Mouse (Mus musculus): ENCODE data around the gene Cd93. TPM values are rescaled to one million over a fixed set of nuclear protein-coding genes. Genes with fewer than 3 reads are reported as not detected.

Gene Cd93
- total RNA-seq, 4 experiments from 2014 or later: 30.6 to 48.2 (median 40.0) TPM

DNA sequence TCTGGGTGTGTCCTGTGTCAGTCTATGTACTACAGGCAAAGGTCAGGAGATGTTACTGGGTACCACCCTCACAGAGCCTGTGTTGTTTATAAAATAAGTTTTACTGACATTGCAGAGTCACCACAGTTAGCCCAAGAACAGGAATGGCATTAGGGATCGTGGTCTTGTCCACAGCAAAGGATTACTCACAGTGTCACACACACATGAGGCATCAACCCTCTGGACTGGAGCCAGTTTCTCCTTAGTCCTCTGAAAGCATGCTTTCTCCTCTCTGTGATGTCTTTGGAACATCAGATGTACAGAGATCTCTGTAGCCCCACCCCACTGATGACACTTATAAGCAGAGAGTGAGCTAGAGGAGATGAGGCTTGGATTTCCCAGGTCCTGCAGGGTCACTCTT is 41.1 kb downstream of the Cd93 start:
- DNase-seq (ENCODE audit: low spot score): no peak

- no peak for DNase-seq (ENCODE audit: low spot score)
Measured at GRCm38 (mm10) chr2:148398901-148399685, 44.3 kb downstream of the Cd93 start.

GRCm38 (mm10) chr2:148397784-148398100 is 45.6 kb downstream of the Cd93 start:
- DNase-seq (ENCODE audit: low spot score): peak; percentile 68

DNA sequence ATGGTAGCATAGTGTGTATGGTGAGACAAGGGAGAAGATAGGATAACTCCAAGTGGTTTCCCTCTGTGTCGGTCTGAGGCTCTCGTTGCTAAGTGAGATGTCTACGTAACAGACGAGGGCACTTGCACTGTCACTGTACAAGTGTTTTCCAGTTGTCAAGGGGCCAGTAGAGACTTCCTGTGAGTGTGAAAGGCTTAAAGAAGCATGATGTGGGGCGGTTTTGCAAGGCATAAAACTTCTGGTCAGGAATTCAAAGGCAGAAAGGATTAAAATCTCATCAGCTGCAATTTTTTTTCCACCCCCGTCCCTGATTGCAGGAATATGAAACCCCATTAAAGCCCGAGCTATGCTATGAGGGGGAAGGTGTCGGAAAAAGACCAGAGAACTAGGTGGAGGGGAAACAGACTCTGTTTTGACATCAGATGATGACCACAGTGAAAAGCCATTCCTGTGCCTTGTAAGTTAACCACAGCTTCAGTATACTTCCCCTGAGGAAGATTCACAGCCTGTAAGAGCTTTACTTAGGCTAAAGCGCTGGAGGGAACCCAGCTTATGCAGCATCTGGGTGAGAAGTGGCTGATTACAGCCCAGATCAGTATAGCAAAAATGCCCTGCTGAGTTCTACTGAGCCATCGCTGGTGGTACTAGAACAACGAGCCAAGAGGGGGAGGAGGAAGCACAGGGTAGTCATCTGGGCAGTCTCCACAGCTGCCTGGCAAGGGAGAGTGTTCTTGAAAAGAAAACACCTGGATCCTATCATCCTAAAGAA is 46.2 kb downstream of the Cd93 start:
- no peak for DNase-seq (ENCODE audit: low spot score)

DNA sequence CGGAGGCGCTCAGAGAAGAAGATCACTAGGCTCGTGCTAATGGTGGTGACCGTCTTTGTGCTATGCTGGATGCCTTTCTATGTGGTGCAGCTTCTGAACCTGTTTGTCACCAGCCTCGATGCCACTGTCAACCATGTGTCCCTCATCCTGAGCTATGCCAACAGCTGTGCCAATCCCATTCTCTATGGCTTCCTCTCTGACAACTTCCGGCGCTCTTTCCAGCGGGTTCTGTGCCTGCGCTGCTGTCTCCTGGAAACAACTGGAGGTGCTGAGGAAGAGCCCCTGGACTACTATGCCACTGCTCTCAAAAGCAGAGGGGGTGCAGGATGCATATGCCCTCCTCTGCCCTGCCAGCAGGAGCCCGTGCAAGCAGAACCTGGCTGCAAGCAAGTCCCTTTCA is 47.2 kb downstream of the Cd93 start:
- DNase-seq (ENCODE audit: low spot score): no peak

GRCm38 (mm10) chr2:148395131-148396051 is 48.0 kb downstream of the Cd93 start, which contains the start of gene Sstr4:
Sstr4 (plus strand) TSS chr2:148395344.
- DNase-seq (ENCODE audit: low spot score): no peak

DNA sequence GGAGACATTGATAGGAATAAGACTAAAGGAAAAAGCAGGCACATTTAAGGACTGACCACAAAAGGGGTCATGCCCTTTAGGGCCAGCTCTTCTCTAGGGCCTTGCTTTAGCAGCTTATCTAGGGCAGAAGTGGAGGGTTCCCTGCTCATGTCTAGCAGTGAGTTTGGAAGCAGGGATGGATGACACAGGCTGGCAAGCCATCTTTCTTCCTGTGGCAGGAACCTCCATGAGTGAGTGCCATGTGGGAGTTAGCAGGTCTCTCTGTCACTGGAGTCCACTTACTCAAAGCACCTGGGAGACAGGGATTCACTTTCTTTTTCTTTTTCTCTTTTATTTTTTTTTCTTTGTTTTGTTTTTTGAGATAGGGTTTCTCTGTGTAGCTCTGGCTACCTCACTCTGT is 49.5 kb downstream of the Cd93 start:
- no peak for DNase-seq (ENCODE audit: low spot score)

DNA sequence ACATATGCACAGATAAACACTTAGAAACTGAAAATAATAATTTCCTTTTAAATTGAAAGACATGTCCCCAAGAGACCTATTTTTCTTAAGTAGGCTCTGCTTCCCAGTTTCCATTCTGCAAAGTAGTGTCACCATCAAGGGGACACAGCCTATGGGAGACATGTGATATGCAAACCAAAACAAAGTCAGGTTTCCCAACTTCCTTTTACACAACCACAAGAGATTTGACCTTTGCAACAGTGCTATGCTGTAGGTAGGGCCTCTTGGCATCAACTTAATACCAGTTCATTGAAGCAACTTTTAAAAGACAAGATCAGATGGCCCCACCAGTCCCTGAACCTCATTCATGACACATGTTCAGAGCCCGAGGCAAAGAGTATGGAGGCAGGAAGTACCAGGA is 50.2 kb downstream of the Cd93 start:
- no peak for DNase-seq (ENCODE audit: low spot score)

DNA sequence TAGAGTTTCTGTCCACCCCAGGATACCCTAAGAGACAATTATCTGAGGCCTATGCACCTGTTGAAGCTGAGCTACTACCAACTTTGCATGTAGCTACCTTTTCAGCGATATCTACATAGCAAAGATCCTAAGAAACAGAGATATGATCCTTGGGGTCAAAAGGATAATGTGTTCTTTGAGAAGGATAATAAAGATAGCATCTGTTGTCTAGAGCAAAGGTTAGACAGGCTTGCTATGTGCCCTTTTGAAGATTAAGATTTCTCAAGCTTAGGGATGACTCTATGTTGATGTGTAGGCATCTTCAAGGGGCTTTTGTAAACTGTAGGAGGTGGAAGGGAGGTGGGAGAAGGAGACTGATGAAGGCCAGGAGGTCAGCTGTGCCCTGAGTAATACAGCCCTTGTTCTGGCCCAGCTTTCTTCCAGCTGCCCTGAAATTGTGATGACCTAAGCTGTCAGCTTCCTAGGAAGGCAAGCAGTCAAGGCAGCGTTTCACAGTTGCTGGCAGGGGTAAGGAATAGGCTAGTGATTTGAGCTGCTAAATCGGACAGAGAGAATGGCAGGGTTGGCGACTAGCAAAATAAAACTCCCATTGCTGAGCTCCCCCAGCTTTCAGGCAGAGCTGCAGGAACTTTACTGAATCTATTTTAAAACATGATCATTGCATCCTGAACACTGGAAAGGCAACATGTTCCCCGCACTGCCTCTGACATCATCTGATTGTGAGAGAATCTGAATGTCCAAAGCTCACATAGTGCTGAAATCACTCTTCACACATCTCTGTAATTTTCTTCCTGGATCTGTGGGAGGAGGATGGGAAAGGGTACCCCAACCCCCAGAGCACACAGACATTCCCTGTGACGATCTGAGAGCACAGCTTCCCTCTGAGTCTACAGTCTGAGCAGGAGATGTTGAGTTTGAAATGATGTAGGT is 55.4 kb downstream of the Cd93 start:
- no peak for DNase-seq (ENCODE audit: low spot score)

DNA sequence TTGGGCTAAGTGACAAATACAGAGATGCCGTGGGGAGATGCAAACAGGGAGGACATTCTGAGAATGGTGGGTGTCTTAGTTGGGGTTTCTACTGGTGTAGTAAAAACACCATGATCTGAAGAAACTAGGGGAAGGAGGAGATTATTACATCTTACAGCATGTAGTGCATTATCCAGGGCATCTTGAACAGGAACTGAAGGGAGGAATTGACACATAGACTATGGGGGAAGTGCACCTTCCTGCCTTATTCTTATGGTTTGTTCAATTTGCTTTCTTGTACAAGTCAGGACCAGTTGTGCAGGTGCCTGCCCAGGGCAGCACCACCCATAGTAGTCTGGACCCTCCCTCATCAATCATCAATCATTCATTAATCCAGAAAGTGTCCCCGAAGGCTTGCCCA is 56.4 kb downstream of the Cd93 start:
- DNase-seq (ENCODE audit: low spot score): no peak

Other genes with a start within 250 kb of the Cd93 start
- 1 to 10 TPM in 3 of 4 experiments, under 1 TPM in 1; 0.98 to 1.8 (median 1.3) TPM for gene Sstr4, start 48.2 kb downstream of the Cd93 start, total RNA-seq (2022)
- 10 to 100 TPM; 34.5 to 51.7 (median 43.7) TPM for gene Thbd, start 35.4 kb downstream of the Cd93 start, total RNA-seq (2022)
- gene Nxt1, start 229.0 kb upstream of the Cd93 start, total RNA-seq (2022): 1 to 10 TPM; 5.6 to 9.1 (median 7.8) TPM
- gene Gzf1, start 237.5 kb upstream of the Cd93 start, total RNA-seq (2022): 10 to 100 TPM; 26.2 to 34.0 (median 28.9) TPM